Mouse (Mus musculus) ES-E14 (cell line): ENCODE measurements around the gene Nptxr. TPM values are rescaled to one million over a fixed set of nuclear protein-coding genes. Genes with fewer than 3 reads are reported as not detected.

Experiments used
- DNase-seq: peaks from one replicate; pipeline ENCODE4 v3.0.0-alpha.2; 2013; ENCODE audit warnings: low read depth, low spot score
- H3K27ac ChIP-seq: 2 replicates; pipeline ENCODE4 v1.5.1; 2012; ENCODE audit warnings: low read depth, mild to moderate bottlenecking, low read length, moderate library complexity, mixed read lengths; ENCODE audit not compliant: poor library complexity, insufficient read depth, severe bottlenecking
- H3K36me3 ChIP-seq: 2 replicates; pipeline ENCODE4 v1.6.1; 2012; ENCODE audit warnings: mild to moderate bottlenecking, low read length, moderate library complexity, mixed read lengths; ENCODE audit not compliant: control insufficient read depth, poor library complexity, insufficient read depth, severe bottlenecking
- H3K4me1 ChIP-seq, 2 experiments: fragments of 150-350 bp in 1 of 2; sonication (generic) in 1 of 2; 2 replicates each; pipeline ENCODE4 v1.6.1; 2012; ENCODE audit warnings: low read length in 2 of 2, mild to moderate bottlenecking in 1 of 2, mixed read lengths in 1 of 2; ENCODE audit not compliant: control insufficient read depth in 2 of 2, insufficient read depth in 2 of 2, poor library complexity in 1 of 2
- H3K4me3 ChIP-seq, 2 experiments: fragments of 150-350 bp in 1 of 2; sonication (generic) in 1 of 2; 2 replicates each; pipeline ENCODE4 v1.5.1; 2012; ENCODE audit warnings: low read length in 2 of 2, low read depth in 1 of 2, mild to moderate bottlenecking in 1 of 2, mixed read lengths in 1 of 2; ENCODE audit not compliant: insufficient read depth in 1 of 2, poor library complexity in 1 of 2, severe bottlenecking in 1 of 2
- H3K9ac ChIP-seq: 2 replicates; pipeline ENCODE4 v1.6.1; 2012; ENCODE audit warnings: low read depth, mild to moderate bottlenecking, low read length, mixed read lengths; ENCODE audit not compliant: poor library complexity, insufficient read depth, severe bottlenecking
- H3K9me3 ChIP-seq: fragments of 150-350 bp; sonication (generic); 2 replicates; pipeline ENCODE4 v1.6.1; 2012; ENCODE audit warnings: low read depth, mild to moderate bottlenecking, low read length; ENCODE audit not compliant: control insufficient read depth, insufficient read depth
- CHD2 ChIP-seq: IDR thresholded peaks from 2 replicates; pipeline ENCODE4 v1.6.1; 2014; ENCODE audit warnings: mild to moderate bottlenecking, low read depth, low read length, inconsistent platforms
- HCFC1 ChIP-seq: IDR thresholded peaks from 2 replicates; pipeline ENCODE4 v1.6.1; 2012; ENCODE audit warnings: low read length, inconsistent platforms, borderline replicate concordance; ENCODE audit not compliant: insufficient read depth
- MAFK ChIP-seq: IDR thresholded peaks from 2 replicates; pipeline ENCODE4 v1.6.1; 2014; ENCODE audit warnings: mild to moderate bottlenecking, low read depth, low read length, inconsistent platforms; ENCODE audit not compliant: insufficient read depth
- ZC3H11A ChIP-seq: IDR thresholded peaks from 2 replicates; pipeline ENCODE4 v1.6.1; 2012; ENCODE audit warnings: low read depth, mild to moderate bottlenecking, inconsistent platforms, low read length, borderline replicate concordance
- ZNF384 ChIP-seq: IDR thresholded peaks from 2 replicates; pipeline ENCODE4 v1.6.1; 2012; ENCODE audit warnings: low read depth, low read length, inconsistent platforms
- in situ Hi-C, 2 experiments: fragments of 600-800 bp; cut with MboI; formaldehyde crosslinking; loops; one replicate each; pipeline ENCODE4 v1.15.1; 2025; ENCODE audit warnings: low sequenced_read_pairs in 2 of 2, inconsistent platforms in 1 of 2; ENCODE audit not compliant: unreplicated experiment in 2 of 2
- total RNA-seq: library from RNA; depleted of rRNA; stranded (reverse); fragments of 300-350 nt; gene quantifications from 2 replicates; pipeline ENCODE4 v1.2.3, GENCODE M21; 2012

The Nptxr gene
- total RNA-seq, 1 experiment, result 7.9 TPM

DNA sequence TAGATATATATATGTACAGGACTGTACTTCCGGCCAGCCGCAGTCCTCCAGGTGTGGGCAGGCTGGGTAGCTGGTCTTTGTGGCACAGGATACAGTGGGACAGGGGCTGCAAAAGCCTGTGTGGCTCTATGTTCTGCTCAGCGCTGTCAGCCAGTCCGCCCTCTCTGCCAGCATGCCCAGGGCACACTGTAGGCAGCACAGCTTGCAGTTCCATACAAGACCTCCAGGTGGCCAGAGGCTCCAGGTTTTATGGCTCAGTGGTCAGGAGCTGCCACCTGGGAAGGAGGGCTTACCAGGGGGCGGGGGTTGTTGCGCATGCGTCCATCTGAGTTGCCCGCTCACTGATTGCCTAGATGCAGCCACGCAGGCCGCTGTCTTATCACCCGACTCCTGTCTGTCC lies 56.6 kb downstream of the Nptxr start:
- in situ Hi-C loops, result no loop called here
- Histone ChIP-seq H3K36me3 (no peaks in the 10 kb centered on the region), H3K9me3 (no peaks in the 10 kb centered on the region), H3K4me3 (peak overlapping the region; percentile 49 to 55), H3K9ac (peak overlapping the region; percentile 46; the same call in 1 of the 2 replicates), H3K27ac (no peak overlapping the region), H3K4me1 (peaks cover 7 to 13% of the 10 kb centered on the region in 2 experiments; a peak in 2 of 4 replicates)
- no peak for TF ChIP-seq MAFK
- no peak for TF ChIP-seq HCFC1
- TF ChIP-seq ZNF384, result no peak
- no peak for TF ChIP-seq ZC3H11A
- no peak for TF ChIP-seq CHD2
- DNase-seq, result peak; percentile 96

DNA sequence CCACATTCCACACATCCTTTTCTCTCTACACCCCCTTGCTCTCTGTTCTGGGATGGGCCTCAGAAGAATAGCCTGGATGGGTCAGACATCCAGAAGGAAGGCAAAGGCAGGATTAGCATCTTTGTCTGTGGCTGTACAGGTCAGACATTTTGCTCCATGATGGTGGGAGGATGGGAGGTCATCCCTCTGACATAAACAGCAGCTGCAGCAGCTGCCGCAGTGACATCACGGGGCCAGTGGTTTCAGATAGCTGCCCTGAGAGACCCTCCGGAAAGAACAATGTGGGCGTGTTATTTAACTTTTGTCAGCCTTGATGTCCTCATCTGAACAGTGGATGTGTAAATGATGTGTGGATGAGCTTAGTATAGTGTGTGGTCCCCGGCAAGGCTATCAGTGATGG lies 58.7 kb downstream of the Nptxr start:
- Histone ChIP-seq H3K4me1 (peaks cover 7 to 17% of the 10 kb centered on the region in 2 experiments; a peak in 3 of 4 replicates), H3K36me3 (no peaks in the 10 kb centered on the region), H3K9ac (no peak overlapping the region), H3K9me3 (no peaks in the 10 kb centered on the region), H3K4me3 (no peak overlapping the region), H3K27ac (no peak overlapping the region)
- TF ChIP-seq ZC3H11A (no peak), HCFC1 (no peak), ZNF384 (no peak), CHD2 (no peak), MAFK (no peak)
- DNase-seq, result no peak
- in situ Hi-C loops, result no loop called here

DNA sequence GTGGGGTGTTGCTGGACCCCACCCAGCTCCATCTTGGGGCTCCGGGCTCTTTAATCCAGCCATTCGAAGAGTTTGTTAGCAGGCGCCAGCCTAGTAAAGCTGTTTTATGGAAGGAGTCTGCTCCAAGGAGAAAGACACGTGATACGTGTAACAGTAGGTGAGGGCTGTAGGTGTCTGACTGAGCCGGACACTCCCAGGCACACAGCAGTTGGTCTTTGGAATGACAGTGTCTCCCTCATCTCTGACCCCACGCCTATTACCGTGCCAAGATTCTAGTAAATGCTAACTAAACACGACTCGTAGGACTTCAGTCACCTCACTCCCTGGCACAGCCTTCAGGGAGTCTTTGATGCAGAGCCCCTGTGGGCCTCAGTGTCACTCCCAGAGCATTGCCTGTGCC lies 59.3 kb downstream of the Nptxr start:
- no peaks in the 10 kb centered on the region for H3K36me3 ChIP-seq
- no peak overlapping the region; the same call in 1 of the 2 replicates for H3K9ac ChIP-seq
- peaks cover 7 to 17% of the 10 kb centered on the region in 2 experiments; a peak in 3 of 4 replicates for H3K4me1 ChIP-seq
- DNase-seq, result no peak
- H3K9me3 ChIP-seq, result no peaks in the 10 kb centered on the region
- H3K27ac ChIP-seq, result no peak overlapping the region
- TF ChIP-seq HCFC1 (no peak), ZNF384 (no peak), ZC3H11A (no peak), MAFK (no peak), CHD2 (no peak)
- no peak overlapping the region for H3K4me3 ChIP-seq
- in situ Hi-C loops, result no loop called here

DNA sequence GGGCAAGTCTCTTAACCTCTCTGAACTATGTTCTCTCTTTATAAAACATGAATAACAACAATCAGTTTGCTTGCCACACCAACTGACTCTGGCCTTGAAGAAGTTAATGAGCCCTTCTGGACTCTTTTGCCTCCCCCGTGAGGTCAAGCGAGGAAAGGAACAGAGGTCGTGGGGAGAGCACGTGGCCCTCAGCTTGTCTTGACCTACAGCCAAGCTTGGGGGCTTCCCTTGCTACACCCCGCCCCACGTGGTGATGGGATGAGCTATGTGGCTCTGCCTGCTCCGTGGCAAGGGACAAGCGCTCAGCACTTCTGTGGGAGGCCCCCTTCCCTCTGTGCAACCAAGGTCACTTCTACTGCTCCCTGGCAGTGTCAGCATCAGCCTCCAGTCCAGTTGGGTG lies 59.8 kb downstream of the Nptxr start:
- in situ Hi-C loops, result no loop called here
- no peak overlapping the region for H3K4me3 ChIP-seq
- H3K36me3 ChIP-seq, result no peaks in the 10 kb centered on the region
- peaks cover 7 to 17% of the 10 kb centered on the region in 2 experiments; a peak in 3 of 4 replicates for H3K4me1 ChIP-seq
- H3K9me3 ChIP-seq, result no peaks in the 10 kb centered on the region
- no peak for TF ChIP-seq MAFK
- H3K27ac ChIP-seq, result no peak overlapping the region
- no peak for DNase-seq
- H3K9ac ChIP-seq, result no peak overlapping the region

DNA sequence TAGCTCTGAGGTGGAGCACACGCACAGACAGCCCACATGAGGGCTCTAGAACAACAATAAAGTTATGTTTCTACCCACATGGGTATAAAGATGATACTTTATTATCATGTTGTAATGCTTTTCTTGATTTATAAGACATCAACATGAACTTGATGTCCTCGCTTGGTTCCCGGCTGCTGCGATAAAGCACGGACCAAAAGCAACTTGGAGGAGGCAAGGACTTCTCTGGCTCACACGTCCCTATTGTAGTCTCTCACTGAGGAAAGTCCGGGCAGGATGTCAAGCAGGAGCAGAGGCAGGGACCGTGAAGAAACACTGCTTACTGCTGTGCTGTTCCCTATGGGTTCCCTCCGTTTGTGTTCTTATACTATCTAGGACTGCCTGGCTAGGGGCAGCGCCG lies 60.6 kb downstream of the Nptxr start:
- in situ Hi-C loops, result no loop called here
- Histone ChIP-seq H3K9me3 (no peaks in the 10 kb centered on the region), H3K27ac (no peak overlapping the region), H3K36me3 (peaks cover 2% of the 10 kb centered on the region; the same call in 1 of the 2 replicates), H3K4me3 (no peak overlapping the region), H3K9ac (no peak overlapping the region), H3K4me1 (peaks cover 7 to 19% of the 10 kb centered on the region in 2 experiments; a peak in 3 of 4 replicates)
- TF ChIP-seq ZC3H11A, result no peak
- TF ChIP-seq MAFK, result no peak
- TF ChIP-seq CHD2, result no peak
- no peak for TF ChIP-seq ZNF384
- no peak for TF ChIP-seq HCFC1
- no peak for DNase-seq
